Mouse (Mus musculus): ENCODE measurements around the gene 4933427D14Rik.

DNA sequence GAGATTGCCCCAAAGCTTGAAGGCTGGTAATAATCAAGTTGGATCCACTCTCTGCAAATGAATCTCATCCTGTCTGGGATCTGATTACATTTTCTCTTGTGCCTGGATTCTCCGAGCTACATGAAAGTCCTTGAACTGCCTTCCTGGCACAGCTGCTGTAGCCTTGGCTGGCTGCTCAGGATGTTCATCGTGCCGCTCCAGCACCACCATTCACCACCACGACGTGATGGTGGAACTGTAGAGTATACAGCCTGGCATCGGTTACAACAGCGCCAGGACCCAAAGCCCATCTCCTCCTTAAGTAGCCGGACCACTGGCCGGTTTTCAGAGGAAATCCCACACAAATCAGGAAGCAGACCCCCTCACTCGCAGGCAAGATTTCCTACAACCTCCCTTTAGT lies 74.2 kb downstream of the 4933427D14Rik start:
- no peak for TF ChIP-seq POLR2A (IDR thresholded peaks at IDR 0.05; ENCODE audit: borderline replicate concordance, extremely low read depth, insufficient read depth, insufficient read length, poor library complexity, severe bottlenecking)
- TF ChIP-seq CTCF (IDR thresholded peaks at IDR 0.05; ENCODE audit: borderline replicate concordance, extremely low read depth, insufficient read depth, insufficient read length), result no peak
